Mouse (Mus musculus): ENCODE data around the gene Recql5.

Gene Recql5

DNA sequence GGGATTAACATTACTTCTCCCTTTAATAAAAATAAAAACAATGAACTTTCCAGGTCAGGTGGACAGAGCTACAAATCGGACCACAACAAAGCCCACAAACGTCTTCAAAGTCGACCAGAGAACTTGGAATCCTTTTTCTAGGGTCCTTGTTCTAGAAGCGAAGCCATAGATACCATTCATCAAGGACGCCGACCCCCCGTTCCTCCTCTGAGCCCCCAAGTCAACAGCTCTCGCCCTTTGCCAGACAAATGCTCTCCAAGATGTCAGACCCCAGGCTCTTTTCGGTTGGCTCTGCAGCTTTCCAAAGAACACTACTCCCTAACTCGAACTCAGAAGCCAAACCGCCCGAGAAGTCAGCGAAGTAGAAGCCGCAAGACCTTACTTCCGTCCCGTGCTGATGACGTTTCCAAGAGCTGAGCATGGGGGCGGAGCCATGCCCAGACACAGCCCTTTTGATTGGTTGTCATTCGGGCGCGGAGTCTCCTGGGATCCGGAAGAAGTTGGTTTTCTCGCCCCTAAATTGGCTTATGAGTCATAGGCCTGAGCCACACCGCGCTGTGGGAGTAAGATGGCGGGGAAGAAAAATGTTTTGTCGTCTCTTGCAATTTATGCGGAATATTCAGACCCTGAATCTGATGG, at the start of gene Recql5, which contains the start of gene Sap30bp:
Recql5 (minus strand) TSS at position 370 of the 639 bp plus-strand sequence.
Sap30bp (plus strand) TSS at position 175 of the 639 bp plus-strand sequence.
- DNase-seq (ENCODE audit: low spot score in 2 of 2): peak; percentile 99

DNA sequence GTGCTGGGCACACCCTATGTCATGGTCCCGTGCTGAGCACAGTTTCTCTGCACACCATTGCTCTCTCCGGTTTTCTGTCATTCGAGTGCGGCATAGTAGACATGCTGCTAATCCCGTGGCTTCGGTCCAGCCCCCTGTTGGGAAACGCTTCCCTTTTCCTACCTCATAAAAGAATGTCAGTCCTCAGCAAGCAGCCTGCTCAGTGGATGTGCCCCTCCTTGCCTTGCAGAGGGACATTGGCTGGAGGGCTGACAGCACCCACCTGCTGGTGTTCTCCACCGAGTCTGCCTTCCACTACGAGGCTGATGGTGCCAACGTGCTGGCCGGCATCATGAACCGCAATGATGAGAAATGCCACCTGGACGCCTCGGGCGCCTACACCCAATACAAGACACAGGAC, 49.2 kb upstream of the Recql5 start:
- DNase-seq (ENCODE audit: low spot score in 2 of 2): no peak

DNA sequence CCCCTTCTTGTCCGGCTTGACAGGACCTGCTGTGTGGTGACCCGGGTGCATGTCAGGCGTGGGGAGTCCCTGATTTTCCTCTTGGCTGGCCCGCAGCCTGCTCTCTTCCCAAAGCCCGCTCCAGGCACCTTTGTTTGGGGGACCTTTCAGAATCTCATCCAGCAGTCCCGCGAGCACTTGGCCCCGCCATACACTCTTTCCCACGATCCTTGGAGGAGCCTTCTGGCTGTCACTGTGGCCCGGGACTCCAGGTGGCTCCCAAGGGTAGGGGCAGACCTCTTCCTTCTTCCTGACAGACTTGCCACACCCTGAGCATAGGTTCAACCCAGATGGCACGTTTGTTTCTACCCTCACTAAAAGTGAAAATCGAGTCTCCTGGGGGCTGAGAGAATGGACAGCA, 42.3 kb upstream of the Recql5 start:
- no peak for DNase-seq (ENCODE audit: low spot score in 2 of 2)

DNA sequence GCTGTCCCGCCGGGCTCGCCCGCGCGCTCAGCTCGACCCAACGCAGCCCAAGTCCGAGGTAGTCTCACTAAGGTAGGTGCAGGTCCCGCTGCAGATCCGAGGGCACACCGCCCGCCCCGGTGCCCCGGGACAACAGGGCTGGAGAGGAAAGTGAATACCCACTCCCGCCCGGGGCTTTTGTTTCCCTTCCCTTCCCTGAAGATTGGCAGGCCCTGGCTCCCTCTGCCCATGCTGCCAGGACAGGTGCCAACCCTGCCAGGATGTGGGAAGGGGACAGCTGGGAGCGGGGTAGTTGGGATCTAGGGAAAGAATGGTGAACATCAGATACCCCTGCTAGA, 41.8 kb upstream of the Recql5 start:
- DNase-seq (ENCODE audit: low spot score in 2 of 2): no peak

DNA sequence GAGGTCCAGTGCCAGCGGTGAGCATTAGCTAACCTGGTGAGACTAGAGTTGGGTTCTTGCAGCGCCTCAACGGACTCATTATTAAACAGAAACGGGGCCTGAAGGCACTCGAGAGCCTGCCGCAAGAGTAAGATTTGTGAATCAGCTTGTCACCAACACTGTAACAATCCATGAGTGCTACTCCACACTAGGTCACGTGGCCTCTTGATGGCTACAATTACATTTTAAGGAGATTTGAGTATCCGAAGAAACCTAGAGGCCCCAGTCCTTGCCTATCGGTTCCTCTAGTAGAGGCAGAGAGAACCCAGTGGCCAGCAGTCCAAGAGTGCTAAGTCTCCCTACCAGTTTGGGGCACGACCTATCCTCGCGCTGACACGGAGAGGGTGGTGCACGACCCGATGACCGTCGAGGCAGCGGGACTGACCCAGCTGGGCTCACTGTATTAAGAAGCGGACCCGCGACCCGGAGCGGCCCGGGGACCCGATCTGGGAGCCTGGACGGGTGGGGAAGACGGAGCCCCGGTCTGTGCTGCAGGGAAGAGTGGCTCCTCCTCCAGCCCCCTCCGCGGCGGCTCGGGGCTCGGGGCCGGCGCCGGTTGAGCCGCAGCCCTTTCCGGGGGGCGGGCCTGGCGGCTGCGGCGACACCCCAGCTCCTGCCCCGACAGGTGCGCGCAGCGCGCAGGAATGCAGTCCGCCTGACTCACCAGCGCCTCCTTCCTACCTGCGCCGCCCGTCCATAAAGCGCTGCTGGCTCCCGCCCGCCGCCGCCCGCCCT, 41.2 kb upstream of the Recql5 start, which contains the start of gene Itgb4:
Itgb4 (plus strand) TSS at position 401 of the 774 bp plus-strand sequence.
- no peak for DNase-seq (ENCODE audit: low spot score in 2 of 2)

DNA sequence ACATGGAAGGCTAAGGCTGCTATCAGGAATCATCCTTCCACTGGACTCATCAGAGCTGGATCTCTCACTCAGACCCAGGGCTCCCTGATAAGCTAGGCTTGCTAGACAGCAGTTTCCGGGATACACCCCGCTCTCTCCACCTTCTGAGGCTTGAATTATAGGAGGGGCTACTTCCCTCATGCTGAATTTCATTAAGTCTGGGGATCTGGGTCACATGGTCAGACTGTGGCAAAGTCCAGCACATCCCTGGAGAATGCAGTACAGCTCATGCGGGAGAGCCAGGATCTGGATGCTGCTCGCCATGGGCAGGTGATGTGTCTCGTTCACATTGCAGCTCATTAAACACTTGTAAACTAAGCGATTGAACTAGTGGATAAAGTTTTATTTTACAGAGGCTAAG, 37.7 kb upstream of the Recql5 start:
- no peak for DNase-seq (ENCODE audit: low spot score in 2 of 2)

DNA sequence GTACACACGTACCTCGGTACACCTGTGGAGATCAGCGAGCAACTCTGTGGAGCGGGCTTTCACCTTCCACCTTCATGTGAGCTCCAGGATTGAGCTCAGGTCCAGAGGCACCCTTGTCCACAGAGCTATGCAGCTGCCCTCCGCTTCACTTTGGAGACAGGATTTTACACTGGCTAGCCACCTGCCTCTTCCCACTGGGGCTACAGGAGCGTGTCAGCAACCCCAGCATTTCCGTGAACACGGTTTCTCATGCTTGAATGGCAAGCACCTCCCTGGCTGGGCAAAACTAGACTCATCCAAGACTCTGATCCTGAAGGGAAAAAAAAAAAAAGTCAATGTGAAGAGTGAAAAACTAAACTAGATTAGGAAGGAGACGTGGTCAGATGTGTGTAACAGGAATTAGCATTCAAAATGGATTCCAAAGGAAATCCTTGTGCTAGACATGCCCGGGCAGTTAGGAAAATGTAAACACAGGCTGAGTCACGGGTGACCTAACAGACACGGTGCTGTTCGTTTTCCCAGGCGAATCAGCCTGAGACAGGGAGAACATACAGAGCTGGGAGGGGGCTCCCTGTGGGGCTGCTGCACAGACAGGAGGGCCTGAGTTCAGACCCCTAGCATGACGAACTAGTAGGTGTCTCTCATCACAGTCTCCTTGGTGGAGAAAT, 36.9 kb upstream of the Recql5 start:
- DNase-seq (ENCODE audit: low spot score in 2 of 2): no peak

DNA sequence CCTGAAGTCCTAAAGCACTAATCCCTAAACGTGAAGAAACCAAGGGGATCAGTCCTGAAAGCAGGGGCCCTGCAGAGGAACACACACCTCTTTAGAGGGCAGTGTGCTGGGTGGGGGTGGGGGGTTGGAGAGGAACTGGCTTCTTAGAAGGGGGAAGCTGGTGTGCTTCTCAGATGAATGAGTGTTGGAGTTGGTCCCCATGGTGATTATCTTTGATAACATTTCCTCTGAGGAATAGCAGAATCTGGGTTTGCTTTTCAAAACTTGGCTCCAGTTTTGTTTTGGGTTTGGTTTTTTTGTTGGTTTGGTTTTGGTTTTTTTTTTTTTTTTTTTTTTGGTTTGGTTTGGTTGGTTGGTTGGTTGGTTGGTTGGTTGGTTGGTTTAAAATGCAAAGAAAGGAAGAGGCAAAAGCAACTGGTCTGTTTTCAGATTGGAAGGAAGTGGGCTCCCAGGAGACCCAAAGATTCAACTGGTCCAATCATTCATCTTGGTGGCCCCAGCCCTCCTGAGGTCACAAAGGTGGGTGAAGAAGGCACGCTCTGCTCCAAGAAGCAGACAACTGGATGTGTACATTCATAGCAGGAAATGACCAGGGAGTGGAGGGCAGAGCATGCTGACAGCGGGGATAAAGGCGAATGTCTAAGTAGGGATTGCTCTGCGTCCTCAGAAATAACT, 35.6 kb upstream of the Recql5 start:
- DNase-seq (ENCODE audit: low spot score in 2 of 2): no peak

DNA sequence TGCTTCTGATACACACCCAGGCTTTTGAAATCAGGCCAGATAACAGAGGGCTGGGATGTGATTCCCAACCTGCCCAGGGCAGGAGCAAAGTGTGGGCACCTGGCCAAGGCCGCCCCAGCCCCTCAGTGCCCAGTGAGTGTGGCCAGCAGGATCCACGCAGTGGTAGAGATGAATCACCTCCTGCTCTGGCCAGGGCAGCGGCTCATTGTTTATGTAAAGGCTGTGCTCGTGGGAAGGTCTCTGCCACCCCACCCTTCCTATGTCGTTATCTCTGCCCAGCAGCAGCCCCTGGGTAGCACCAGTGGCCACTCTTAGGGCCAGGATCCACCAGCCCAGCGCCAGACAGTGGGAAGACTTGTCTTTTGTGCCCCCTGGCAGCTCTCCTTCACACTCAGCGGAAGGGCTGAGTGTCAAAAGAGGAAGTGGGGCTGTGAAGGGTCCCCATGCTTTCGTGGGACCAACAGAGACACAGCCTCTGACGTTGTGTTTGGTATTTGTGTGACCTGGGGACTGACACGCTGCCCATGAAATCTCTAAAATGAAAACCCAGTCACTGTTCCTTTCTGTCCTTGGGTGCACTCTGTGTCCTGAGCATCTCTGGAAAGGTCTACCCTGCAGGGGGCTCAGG, 31.8 kb upstream of the Recql5 start:
- DNase-seq (ENCODE audit: low spot score in 2 of 2): no peak

DNA sequence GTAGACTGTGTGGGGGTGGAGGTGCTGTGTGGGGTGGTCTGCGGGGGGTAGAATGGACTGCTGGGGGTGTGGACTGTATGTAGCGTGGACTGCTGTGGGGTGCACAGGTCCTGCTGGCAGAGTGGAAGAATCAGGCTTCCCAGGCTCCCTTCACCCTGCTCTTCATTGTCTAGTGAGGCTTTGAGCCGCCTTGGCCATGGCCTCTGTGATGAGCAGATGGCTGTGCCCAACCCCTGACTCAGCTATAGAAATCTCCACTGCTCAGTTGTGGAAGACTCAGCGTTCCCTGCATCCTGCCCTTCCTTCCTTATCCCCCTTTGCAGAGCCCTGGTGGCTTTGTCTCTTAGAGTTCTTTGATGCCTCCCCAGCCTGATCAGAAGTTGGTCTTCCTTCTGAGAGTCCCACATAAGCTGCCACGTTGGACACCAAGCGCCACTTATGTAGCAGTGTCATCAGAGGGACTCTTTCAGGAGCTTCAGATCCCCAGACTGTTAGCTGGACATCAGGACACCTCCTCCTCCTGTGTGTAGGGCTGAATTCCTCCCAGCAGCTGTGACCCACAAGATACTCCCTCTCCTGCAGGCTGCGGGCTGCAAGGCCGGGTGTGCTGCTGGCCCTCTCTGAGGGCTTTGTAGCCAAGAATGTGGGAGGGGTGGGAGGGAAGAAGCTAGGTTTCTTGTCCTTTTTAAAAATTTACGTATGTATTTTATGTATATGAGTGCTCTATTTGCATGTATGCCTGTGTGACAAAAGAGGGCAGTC, 29.6 kb upstream of the Recql5 start:
- DNase-seq (ENCODE audit: low spot score in 2 of 2): no peak

DNA sequence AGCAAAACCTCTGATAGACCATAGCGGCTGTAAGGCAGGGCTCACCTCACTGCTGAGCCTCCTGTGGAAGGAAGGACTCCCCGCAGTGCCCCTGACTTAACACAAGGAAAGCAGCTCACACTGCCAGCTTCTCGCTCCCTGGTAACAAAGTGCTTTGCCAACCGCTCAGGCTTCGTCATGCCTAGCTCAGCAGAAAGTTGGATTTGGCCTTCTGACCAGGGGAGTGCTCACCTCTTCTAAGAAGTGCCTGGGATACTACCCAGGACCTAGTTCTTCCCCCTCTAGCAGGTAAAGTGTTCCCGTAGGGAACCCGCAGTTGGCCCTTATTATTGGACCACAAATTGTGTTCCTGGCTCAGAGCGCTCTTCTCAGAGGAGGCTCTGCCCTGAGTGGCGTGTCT, 25.7 kb upstream of the Recql5 start:
- DNase-seq (ENCODE audit: low spot score in 2 of 2): no peak

DNA sequence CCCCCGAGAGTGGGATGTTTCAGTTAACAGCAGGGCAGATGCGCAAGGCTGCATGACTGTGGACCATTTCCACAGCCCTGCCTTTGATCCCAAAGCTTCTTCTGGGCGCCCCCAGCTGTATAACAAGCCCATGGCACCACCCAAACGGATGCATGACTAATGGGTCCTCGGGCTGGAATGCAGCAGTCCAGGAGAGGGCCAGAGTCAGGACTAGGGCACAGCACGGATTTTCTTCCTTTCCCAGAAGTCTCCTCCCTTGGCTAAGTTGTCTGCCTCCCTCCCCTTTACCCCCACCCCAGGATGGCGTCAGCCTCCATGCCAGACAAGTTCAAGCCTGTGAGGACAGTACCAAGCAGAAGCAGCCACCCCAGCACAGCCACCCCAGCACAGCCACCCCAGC, 24.7 kb upstream of the Recql5 start:
- no peak for DNase-seq (ENCODE audit: low spot score in 2 of 2)

DNA sequence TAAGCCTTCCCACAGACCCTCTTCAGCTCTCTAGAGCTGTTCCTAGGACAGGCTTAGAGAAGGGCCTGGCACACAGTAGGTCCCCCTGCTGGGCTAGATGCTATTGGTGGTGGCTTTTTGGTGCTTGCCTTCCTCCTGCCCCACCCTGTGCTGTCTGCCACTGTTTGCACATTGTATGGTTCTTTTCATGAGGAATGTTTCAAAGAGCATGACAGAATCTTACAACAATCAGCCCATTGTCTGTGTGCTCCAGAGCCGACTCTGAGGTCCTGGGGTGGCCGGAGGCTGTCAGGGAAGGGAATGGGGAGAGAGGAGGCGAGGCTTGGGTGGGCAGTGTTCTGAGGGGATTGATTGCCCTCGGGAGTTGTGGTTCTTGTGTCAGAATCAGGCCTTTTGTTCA, 23.2 kb upstream of the Recql5 start:
- DNase-seq (ENCODE audit: low spot score in 2 of 2): no peak

DNA sequence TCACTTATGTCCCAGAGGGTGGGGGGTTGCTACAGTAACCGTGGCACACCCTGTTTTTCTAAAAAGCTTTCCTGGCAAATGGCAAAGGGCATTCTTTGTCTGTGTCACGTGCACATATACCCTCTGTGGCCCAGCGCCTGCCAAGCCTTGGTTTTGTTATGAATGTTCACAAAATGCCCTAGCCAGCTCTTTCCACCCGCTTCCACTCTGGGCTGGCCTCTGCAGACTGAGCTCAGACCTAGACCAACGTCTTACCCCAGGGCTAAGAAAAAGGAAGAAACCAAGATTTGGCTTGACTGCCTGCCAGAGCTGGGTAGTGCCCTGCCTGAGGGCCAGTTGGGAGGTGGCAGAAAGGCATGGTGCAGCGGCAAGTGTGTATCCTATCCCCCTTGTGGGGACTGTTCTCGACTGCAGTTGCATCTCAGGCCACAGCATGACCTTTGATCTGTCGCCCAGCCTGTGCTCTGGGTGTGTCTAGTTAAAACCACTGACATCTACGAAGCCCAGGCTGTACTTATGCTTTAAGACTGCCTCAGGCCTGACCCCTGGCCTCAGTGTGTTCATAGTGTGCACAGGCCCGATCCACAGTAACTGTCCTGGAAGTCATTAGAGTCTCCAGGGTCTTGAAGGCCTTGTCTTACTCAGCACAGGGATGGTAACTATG, 22.1 kb upstream of the Recql5 start:
- DNase-seq (ENCODE audit: low spot score in 2 of 2): no peak

DNA sequence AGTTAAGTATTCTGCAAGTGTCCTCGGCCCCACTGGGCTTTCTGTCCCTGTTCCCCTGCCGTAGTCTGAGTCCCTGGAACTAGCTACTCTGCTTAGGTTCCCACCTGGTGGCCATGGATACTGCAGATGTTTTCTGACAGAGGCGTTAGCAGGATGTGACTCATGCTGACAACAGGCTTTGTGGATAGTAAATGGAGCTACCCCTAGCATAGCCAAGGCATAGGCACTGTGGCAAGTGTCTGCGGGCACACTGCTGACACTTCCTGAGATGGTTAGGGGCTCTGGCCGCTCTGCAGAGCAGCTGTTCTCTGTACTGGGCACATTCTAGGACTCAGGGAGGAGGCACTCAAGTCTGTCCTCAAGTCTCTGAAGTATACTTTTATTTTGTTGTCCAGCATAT, 21.4 kb upstream of the Recql5 start:
- no peak for DNase-seq (ENCODE audit: low spot score in 2 of 2)

DNA sequence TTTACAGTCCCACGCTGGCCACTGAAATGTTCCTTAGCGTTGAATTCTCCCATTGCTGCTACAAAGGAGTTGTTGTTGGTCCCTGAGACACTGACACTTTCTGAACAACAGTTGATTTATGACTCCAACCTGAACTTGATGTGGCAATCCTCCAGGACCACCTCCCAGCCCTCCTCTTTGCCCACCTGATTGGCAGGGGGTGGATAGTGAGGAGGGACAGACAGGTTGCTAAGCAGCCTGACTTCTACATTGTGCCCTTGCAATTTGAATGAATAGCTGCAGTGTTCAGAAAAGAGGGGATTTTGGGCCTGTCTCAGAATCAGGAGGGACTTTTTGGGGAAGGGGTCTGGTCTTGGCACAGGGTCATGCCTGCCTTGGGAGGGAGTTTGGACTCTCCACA, 17.4 kb upstream of the Recql5 start:
- DNase-seq (ENCODE audit: low spot score in 2 of 2): no peak

DNA sequence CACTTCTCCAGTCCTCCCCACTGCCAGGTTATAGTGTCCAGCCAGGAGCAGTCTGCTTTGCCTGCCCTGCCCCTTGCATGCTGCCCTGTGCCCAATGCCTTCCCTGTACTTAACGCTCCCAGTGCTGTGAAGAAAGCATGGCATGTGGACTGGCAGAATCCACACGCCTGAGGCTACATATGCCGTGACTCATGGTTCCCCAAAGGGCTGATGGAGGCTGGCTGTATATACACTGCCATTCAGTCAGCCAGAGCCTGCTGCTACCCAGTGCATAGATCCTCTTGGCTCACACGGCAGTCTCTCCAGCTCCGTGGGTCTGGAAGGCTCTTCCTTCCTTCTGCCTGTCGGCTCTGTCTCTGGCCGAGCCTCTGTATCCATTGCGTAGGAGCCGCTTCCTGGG, 15.0 kb upstream of the Recql5 start:
- no peak for DNase-seq (ENCODE audit: low spot score in 2 of 2)

DNA sequence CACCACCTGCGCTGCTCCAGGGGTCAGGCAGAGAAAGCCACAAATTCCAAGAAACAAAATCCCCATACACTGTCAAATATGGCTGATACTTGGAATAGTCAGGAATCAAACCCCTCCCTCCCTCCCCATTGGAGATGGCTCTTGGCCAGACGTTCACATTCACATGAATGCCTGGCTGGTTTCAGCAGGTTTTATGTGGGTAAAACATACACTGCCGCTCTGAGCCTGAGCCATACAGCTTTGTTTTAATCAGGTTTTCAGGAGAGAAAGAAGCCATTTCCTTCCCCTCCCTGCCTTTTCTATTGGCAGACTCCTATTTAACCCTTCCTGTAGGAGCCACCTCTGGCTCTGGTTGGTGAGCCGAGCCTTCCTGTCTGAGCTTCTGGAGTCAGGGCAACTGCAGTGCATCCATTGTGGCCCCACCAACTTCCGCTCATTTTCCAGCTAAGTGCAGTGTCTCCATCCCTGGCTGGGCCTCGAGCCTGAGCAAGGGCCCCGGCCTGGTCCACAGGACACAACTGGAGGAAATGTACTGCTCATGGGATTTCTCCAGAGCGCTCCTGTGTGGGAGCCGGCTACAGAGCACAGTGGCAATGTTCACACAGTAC, 13.0 kb upstream of the Recql5 start:
- no peak for DNase-seq (ENCODE audit: low spot score in 2 of 2)

DNA sequence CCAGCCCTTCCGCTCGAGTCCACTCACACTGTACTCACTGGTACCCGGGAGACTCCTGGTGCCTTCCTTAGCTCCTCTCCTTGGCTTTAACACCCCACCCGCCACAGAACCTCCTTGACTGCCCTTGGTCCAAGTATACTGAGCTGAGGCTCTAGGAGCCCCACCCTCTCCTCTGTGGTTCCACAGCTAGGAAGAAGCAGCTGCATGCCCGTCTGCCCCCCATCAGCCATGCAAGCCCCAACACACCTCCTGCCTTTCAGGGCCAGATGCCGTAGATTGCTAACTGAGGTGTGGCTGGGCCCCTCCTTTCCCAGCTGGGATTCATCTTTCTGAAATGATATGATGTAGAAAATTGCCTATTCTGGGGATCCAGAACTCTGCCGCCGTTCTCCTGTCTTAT, 12.0 kb upstream of the Recql5 start:
- no peak for DNase-seq (ENCODE audit: low spot score in 2 of 2)

DNA sequence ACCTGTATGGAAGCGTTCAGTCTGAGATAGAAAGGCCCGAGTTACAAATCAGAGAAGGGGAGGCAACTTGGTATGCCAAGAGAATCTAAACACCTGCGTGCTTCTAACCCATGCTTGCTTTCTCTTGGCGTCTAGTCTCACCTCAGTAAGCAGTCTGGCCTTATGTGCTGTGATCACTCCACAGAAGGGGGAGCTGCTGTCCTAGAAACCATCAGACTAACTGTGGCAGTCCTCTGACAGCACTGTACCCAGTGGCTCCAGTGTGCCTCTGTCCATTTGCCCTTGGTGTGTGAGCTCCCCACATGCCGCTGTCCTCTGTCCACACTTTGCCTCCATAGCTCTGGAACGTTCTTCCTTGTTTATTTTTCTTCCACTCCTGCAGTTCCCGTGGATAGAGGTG, 8.7 kb upstream of the Recql5 start:
- no peak for DNase-seq (ENCODE audit: low spot score in 2 of 2)

Measured in right cerebral cortex, postnatal 10 days (tissue).